Mouse (Mus musculus) hindbrain, embryonic 11.5 days (tissue): ENCODE results near the gene Plekhn1. TPM values are rescaled to one million over a fixed set of nuclear protein-coding genes. Genes with fewer than 3 reads are reported as not detected.
A peak's percentile ranks its signal among the peaks of the same experiment; 100 is the strongest.

Source experiments
- ATAC-seq: fragments of 200-750 bp; cut with Nextera tagmentation; 2 replicates; pipeline ENCODE4 v1.8.0; 2017; ENCODE audit warnings: mild to moderate bottlenecking, moderate TSS enrichment, moderate library complexity; ENCODE audit not compliant: low FRiP score
- DNase-seq: peaks from one replicate; pipeline ENCODE4 v3.0.0-alpha.2; 2015; ENCODE audit warnings: low spot score
- H3K27ac ChIP-seq: fragments of 300-500 bp; sonication (generic); 2 replicates; pipeline ENCODE4 v1.5.1; 2014; ENCODE audit warnings: mild to moderate bottlenecking, low read depth, low read length
- H3K27me3 ChIP-seq: fragments of 300-500 bp; sonication (generic); 2 replicates; pipeline ENCODE4 v1.6.1; 2014; ENCODE audit warnings: mild to moderate bottlenecking, low read length, moderate library complexity, mixed read lengths; ENCODE audit not compliant: control insufficient read depth, insufficient read depth
- H3K36me3 ChIP-seq: fragments of 300-500 bp; sonication (generic); 2 replicates; pipeline ENCODE4 v1.6.1; 2014; ENCODE audit warnings: mild to moderate bottlenecking, low read length, moderate library complexity, mixed read lengths; ENCODE audit not compliant: control insufficient read depth, insufficient read depth
- H3K4me1 ChIP-seq: fragments of 300-500 bp; sonication (generic); replicated peaks from 2 replicates; pipeline ENCODE4 v1.6.1; 2014; ENCODE audit warnings: low read length, mixed read lengths; ENCODE audit not compliant: control insufficient read depth, insufficient read depth
- H3K4me2 ChIP-seq: fragments of 300-500 bp; sonication (generic); replicated peaks from 2 replicates; pipeline ENCODE4 v1.6.1; 2014; ENCODE audit warnings: mild to moderate bottlenecking, low read depth, low read length
- H3K4me3 ChIP-seq: fragments of 300-500 bp; sonication (generic); 2 replicates; pipeline ENCODE4 v1.5.1; 2014; ENCODE audit warnings: low read depth, low read length
- H3K9ac ChIP-seq: fragments of 300-500 bp; sonication (generic); 2 replicates; pipeline ENCODE4 v1.6.1; 2014; ENCODE audit warnings: low read depth, low read length
- H3K9me3 ChIP-seq: fragments of 300-500 bp; sonication (generic); 2 replicates; pipeline ENCODE4 v1.6.1; 2016; ENCODE audit warnings: low read length; ENCODE audit not compliant: control insufficient read depth
- WGBS: fragments of 180-500 bp; shearing (Covaris S2); extraction: QIAGEN DNeasy Blood & Tissue Kit; methylation state at CpG from one replicate; pipeline ENCODE4 v1.1.7; 2014; 5-methylcytosine and 5-hydroxymethylcytosine counted together
- polyA plus RNA-seq: library from polyadenylated mRNA; unstranded; fragments of >200 nt; fragmentation: Nextera tagmentation; extraction: Ambion mirVana; gene quantifications from 2 replicates; pipeline ENCODE4 v1.2.1, GENCODE M21; 2014

Plekhn1 gene
- polyA plus RNA-seq, 1 experiment from 2014 or later = 17.0 TPM

GRCm38 (mm10) chr4:156217838-156218237 is 16.8 kb downstream of the Plekhn1 start:
- no peak overlapping the region for H3K27ac ChIP-seq
- no peak for ATAC-seq
- H3K9ac ChIP-seq = no peak overlapping the region
- H3K4me3 ChIP-seq = no peak overlapping the region
- H3K36me3 ChIP-seq = no peaks in the 10 kb centered on the region
- H3K27me3 ChIP-seq = no peaks in the 10 kb centered on the region
- H3K4me2 ChIP-seq = no peak overlapping the region
- no peak for DNase-seq
- 80% methylated on average over 16 of the region's 16 CpGs for WGBS
- no peaks in the 10 kb centered on the region for H3K9me3 ChIP-seq
- H3K4me1 ChIP-seq = no peaks in the 10 kb centered on the region

DNA sequence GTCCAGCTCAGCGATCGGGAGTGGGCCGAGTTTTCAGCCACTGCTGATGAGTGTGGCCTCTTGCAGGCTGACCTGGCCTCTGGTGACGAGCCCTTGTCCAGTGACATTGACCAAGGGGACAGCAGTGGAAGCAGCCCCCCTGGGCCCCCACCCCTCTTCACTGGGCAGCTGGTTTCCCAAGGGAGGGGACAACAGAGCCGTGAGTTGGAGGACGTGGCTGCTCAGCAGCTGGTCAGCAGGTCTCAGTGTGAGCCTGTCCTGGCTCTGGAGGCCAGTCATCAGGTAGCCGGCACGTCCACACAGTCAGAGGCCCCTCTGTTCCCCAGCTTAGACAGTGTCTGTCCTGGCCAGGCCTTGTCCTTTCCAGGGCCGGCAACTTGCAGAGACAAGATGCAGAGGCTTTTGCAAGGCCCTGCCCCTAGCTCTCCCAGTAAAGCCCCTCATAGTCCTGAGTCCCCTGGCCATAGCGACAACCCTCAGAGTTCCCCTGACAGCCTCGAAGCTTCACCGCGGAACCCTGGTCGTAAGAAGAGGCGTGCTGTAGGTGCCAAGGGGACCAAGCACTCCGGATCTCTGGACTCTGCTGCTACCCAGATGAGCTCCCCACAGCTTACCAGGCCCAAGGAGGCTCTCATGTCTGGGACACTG is 17.5 kb downstream of the Plekhn1 start:
- Histone ChIP-seq H3K4me2 (no peak overlapping the region), H3K4me1 (no peaks in the 10 kb centered on the region), H3K9ac (no peak overlapping the region), H3K27ac (no peak overlapping the region), H3K9me3 (no peaks in the 10 kb centered on the region), H3K27me3 (no peaks in the 10 kb centered on the region), H3K4me3 (no peak overlapping the region), H3K36me3 (no peaks in the 10 kb centered on the region)
- ATAC-seq = no peak
- WGBS = 83% methylated on average over 15 of the region's 16 CpGs
- DNase-seq = no peak

- H3K27me3 ChIP-seq = no peaks in the 10 kb centered on the region
- 98% methylated on average over 2 of the region's 2 CpGs for WGBS
- H3K9ac ChIP-seq = no peak overlapping the region
- no peak overlapping the region for H3K27ac ChIP-seq
- no peaks in the 10 kb centered on the region for H3K36me3 ChIP-seq
- no peaks in the 10 kb centered on the region for H3K9me3 ChIP-seq
- H3K4me1 ChIP-seq = no peaks in the 10 kb centered on the region
- no peak for DNase-seq
- no peak overlapping the region for H3K4me3 ChIP-seq
- H3K4me2 ChIP-seq = no peak overlapping the region
- ATAC-seq = no peak
These were observed 18.5 kb downstream of the Plekhn1 start for GRCm38 (mm10) chr4:156216196-156216595.

- DNase-seq = no peak
- no peaks in the 10 kb centered on the region for H3K4me1 ChIP-seq
- no peak within 1 kb of the TSS for H3K27ac ChIP-seq
- H3K36me3 ChIP-seq = no peaks in the 10 kb centered on the region
- no peak for ATAC-seq
- H3K4me3 ChIP-seq = no peak within 1 kb of the TSS
- no peaks in the 10 kb centered on the region for H3K27me3 ChIP-seq
- H3K9ac ChIP-seq = no peak within 1 kb of the TSS
- H3K9me3 ChIP-seq = no peaks in the 10 kb centered on the region
- 74% methylated on average over 4 of the region's 4 CpGs for WGBS
- no peak within 1 kb of the TSS for H3K4me2 ChIP-seq
These were observed 19.0 kb downstream of the Plekhn1 start, which contains the start of gene Perm1 for GRCm38 (mm10) chr4:156215649-156216048. Gene Perm1, plus strand, starts transcription at chr4:156215868.

DNA sequence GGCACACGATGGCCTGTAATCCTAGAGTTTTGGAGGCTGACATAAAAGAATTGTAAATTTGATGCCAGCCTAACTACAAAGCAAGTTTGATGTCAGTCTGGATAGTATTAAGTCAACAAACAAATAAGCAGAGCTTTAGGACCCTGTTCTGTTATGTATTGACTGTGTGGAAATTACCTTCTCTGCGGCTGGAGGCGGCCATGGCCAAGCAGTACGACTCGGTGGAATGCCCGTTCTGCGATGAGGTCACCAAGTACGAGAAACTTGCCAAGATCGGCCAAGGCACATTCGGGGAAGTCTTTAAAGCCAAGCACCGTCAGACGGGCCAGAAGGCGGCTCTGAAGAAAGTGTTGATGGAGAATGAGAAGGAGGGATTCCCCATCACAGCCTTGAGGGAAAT is 21.5 kb downstream of the Plekhn1 start:
- WGBS = 94% methylated on average over 13 of the region's 13 CpGs
- no peaks in the 10 kb centered on the region for H3K36me3 ChIP-seq
- H3K9ac ChIP-seq = no peak overlapping the region
- H3K4me1 ChIP-seq = no peaks in the 10 kb centered on the region
- H3K4me2 ChIP-seq = no peak overlapping the region
- H3K27ac ChIP-seq = no peak overlapping the region
- no peak overlapping the region for H3K4me3 ChIP-seq
- no peak for DNase-seq
- no peak for ATAC-seq
- no peaks in the 10 kb centered on the region for H3K27me3 ChIP-seq
- H3K9me3 ChIP-seq = no peaks in the 10 kb centered on the region

DNA sequence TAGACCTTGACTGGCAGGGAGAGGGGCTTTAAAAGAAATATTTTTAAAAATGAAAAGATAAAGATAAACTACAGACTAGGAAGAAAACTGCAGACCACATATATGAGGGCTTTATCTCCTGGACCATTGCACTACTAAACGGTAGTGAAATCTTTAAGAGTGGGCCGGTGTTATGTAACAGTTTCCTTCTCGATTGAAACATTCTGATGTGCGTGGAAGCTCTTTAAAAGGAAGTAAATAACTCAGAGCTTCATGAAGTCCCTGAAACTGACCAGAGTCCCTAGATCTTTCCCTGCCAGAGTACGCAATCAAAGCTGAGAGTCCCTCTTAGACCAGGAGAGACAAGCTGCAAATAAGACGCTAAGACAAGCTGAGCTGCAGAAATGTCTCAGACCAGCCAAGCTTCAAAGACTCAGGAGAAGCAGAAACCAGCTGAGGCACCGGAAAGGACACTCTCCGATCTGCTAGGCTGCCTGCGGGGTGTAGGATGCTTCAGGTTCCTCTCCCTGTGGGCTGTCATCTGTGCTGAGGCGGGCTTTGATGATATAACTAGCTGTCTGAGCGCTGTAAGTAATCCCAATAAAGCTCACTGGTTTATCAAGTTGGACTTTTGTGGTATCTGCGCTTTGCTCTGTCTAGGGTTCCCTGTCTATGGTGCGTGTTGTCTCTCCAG is 24.6 kb downstream of the Plekhn1 start:
- WGBS = 81% methylated on average over 13 of the region's 13 CpGs
- no peaks in the 10 kb centered on the region for H3K4me1 ChIP-seq
- H3K9me3 ChIP-seq = no peaks in the 10 kb centered on the region
- H3K4me3 ChIP-seq = no peak overlapping the region
- no peak overlapping the region for H3K9ac ChIP-seq
- no peak for ATAC-seq
- DNase-seq = no peak
- no peak overlapping the region for H3K27ac ChIP-seq
- no peak overlapping the region for H3K4me2 ChIP-seq
- no peaks in the 10 kb centered on the region for H3K36me3 ChIP-seq
- H3K27me3 ChIP-seq = no peaks in the 10 kb centered on the region

DNA sequence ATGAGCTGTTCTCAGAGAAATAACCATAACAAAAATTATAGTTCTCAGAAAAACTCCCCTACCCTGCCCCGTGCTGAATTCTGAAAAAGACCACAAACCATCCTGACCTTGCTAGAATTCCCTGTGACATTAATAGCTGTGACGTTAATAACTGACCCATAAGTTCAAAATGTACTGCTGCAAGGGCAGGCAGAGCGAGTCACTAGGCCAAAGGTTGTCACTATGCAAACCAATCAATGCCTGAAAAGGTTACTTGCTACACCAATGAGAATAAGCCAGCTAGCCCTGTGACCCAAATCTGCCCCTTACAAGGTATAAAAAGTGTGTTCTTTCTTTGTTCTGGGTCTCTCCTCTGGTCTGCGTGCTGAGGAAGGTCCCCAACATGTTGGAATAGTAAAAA is 25.8 kb downstream of the Plekhn1 start:
- no peak overlapping the region for H3K27ac ChIP-seq
- no peaks in the 10 kb centered on the region for H3K27me3 ChIP-seq
- no peak overlapping the region for H3K9ac ChIP-seq
- DNase-seq = no peak
- H3K4me3 ChIP-seq = no peak overlapping the region
- H3K4me2 ChIP-seq = no peak overlapping the region
- ATAC-seq = no peak
- 88% methylated on average over 4 of the region's 4 CpGs for WGBS
- H3K9me3 ChIP-seq = no peaks in the 10 kb centered on the region
- 0 out of 2 replicates have a peak, but pooled peaks cover 3% of the 10 kb centered on the region for H3K4me1 ChIP-seq
- H3K36me3 ChIP-seq = no peaks in the 10 kb centered on the region

GRCm38 (mm10) chr4:156203413-156204131 is 31.1 kb downstream of the Plekhn1 start:
- Histone ChIP-seq H3K9me3 (no peaks in the 10 kb centered on the region), H3K4me2 (peak overlapping the region; percentile 84), H3K27ac (peak overlapping the region; percentile 47; the same call in 1 of the 2 replicates), H3K9ac (peak overlapping the region; percentile 69), H3K27me3 (no peaks in the 10 kb centered on the region), H3K4me1 (0 out of 2 replicates have a peak, but pooled peaks cover 3% of the 10 kb centered on the region), H3K36me3 (no peaks in the 10 kb centered on the region), H3K4me3 (peak overlapping the region; percentile 68)
- DNase-seq (peak; percentile 70), ATAC-seq (peak; percentile 34)
- 1% methylated on average over 49 of the region's 49 CpGs for WGBS
